Mouse (Mus musculus) hindbrain, postnatal 0 days (tissue): ENCODE measurements at regions not wholly inside any gene's neighbourhood (a gene's known extent, or its start where the extent isn't known, plus 50 kb on each side); places are given as distances from the start of the nearest gene placed in this dataset.

Experiments used
- ATAC-seq: fragments of 200-750 bp; cut with Nextera tagmentation; 2 replicates; pipeline ENCODE4 v1.8.0; 2017; ENCODE audit warnings: mild to moderate bottlenecking, moderate TSS enrichment, moderate library complexity
- DNase-seq: peaks from one replicate; pipeline ENCODE4 v3.0.0-alpha.2; 2015; ENCODE audit warnings: low spot score
- H3K27ac ChIP-seq: fragments of 300-500 bp; sonication (generic); 2 replicates; pipeline ENCODE4 v1.5.1; 2014; ENCODE audit warnings: mild to moderate bottlenecking
- H3K27me3 ChIP-seq: fragments of 300-500 bp; sonication (generic); 2 replicates; pipeline ENCODE4 v1.6.1; 2014; ENCODE audit warnings: low read length, mixed read lengths; ENCODE audit not compliant: insufficient read depth
- H3K36me3 ChIP-seq: fragments of 300-500 bp; sonication (generic); 2 replicates; pipeline ENCODE4 v1.6.1; 2014; ENCODE audit warnings: low read length, mixed read lengths; ENCODE audit not compliant: insufficient read depth
- H3K4me1 ChIP-seq: fragments of 300-500 bp; sonication (generic); 2 replicates; pipeline ENCODE4 v1.6.1; 2014; ENCODE audit warnings: antibody characterized with exemption, low read length, mixed read lengths; ENCODE audit not compliant: insufficient read depth
- H3K4me2 ChIP-seq: fragments of 300-500 bp; sonication (generic); 2 replicates; pipeline ENCODE4 v1.6.1; 2014; ENCODE audit warnings: low read depth, mild to moderate bottlenecking, low read length, moderate library complexity, mixed read lengths
- H3K4me3 ChIP-seq: fragments of 300-500 bp; sonication (generic); 2 replicates; pipeline ENCODE4 v1.5.1; 2014; ENCODE audit warnings: low read length
- H3K9ac ChIP-seq: fragments of 300-500 bp; sonication (generic); replicated peaks from 2 replicates; pipeline ENCODE4 v1.6.1; 2014; ENCODE audit warnings: mild to moderate bottlenecking, low read length, moderate library complexity, mixed read lengths
- H3K9me3 ChIP-seq: fragments of 300-500 bp; sonication (generic); 2 replicates; pipeline ENCODE4 v1.6.1; 2016; ENCODE audit warnings: low read length, mixed read lengths
- CTCF ChIP-seq: IDR thresholded peaks from 2 replicates; pipeline ENCODE4 v1.5.1; 2016; ENCODE audit warnings: antibody characterized with exemption, control low read depth, low read depth
- WGBS: fragments of 180-500 bp; shearing (Covaris S2); extraction: QIAGEN DNeasy Blood & Tissue Kit; methylation state at CpG from one replicate; pipeline ENCODE4 v1.1.7; 2014; 5-methylcytosine and 5-hydroxymethylcytosine counted together

DNA sequence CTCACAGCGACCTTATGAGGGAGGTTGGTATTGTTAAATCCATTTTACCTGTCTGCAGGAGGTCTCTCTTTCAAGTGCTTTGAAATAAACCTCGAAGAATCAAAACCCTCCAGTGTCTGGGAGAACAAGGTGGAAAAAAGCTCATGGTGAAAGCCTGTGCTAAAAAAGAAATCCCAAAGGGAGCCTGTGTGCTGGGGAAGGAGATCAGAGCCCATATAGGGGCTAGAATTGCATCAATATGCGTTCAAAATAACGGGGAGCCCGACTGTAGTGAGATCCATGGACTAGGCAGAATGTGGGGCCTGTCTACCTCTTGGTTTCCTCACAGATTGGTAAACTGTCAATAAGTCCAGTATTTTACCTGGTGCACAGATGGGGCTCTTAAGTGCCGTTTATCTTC, 113.6 kb upstream of the Ube2e3 start:
- ATAC-seq: no peak
- Histone ChIP-seq H3K9ac (no peak overlapping the region), H3K9me3 (no peaks in the 10 kb centered on the region), H3K27me3 (no peaks in the 10 kb centered on the region), H3K36me3 (no peaks in the 10 kb centered on the region), H3K4me2 (no peak overlapping the region), H3K4me1 (no peaks in the 10 kb centered on the region), H3K27ac (no peak overlapping the region), H3K4me3 (no peak overlapping the region)
- WGBS: 64% methylated on average over 6 of the region's 6 CpGs
- no peak for TF ChIP-seq CTCF
- no peak for DNase-seq

DNA sequence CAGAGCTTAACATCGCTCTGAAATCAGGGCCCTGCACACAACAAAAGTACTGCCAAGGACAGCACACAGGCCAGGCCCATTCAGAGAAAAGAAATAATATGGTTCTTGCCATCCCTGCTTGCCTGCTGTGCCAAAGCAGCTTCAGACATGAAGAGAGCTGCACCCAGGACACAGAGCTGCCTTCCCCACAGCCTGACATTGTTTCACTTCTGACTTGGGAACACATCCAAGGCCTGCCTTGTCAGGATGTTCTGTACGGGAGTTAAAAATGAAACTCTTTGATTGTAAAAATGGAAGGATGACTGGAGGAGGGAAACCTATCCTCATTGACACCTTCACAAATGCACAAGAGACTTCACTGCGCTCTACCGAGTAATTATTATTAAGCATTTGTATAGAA, 114.0 kb upstream of the Ube2e3 start:
- Histone ChIP-seq H3K9ac (no peak overlapping the region), H3K27me3 (no peaks in the 10 kb centered on the region), H3K9me3 (no peaks in the 10 kb centered on the region), H3K4me1 (no peaks in the 10 kb centered on the region), H3K4me2 (no peak overlapping the region), H3K4me3 (no peak overlapping the region), H3K27ac (no peak overlapping the region), H3K36me3 (no peaks in the 10 kb centered on the region)
- WGBS: 48% methylated on average over 4 of the region's 4 CpGs
- TF ChIP-seq CTCF: no peak
- no peak for DNase-seq
- no peak for ATAC-seq

GRCm38 (mm10) chr2:78730161-78730560, 137.8 kb upstream of the Ube2e3 start:
- no peak for ATAC-seq
- DNase-seq: no peak
- no peak overlapping the region for H3K4me3 ChIP-seq
- no peak for TF ChIP-seq CTCF
- no peak overlapping the region for H3K27ac ChIP-seq
- no peaks in the 10 kb centered on the region for H3K36me3 ChIP-seq
- H3K4me2 ChIP-seq: no peak overlapping the region
- H3K4me1 ChIP-seq: no peaks in the 10 kb centered on the region
- H3K9ac ChIP-seq: no peak overlapping the region
- H3K27me3 ChIP-seq: no peaks in the 10 kb centered on the region
- no peaks in the 10 kb centered on the region for H3K9me3 ChIP-seq
- WGBS: 84% methylated on average over 6 of the region's 6 CpGs

GRCm38 (mm10) chr2:78726060-78726459, 141.9 kb upstream of the Ube2e3 start:
- Histone ChIP-seq H3K9ac (no peak overlapping the region), H3K36me3 (no peaks in the 10 kb centered on the region), H3K4me3 (no peak overlapping the region), H3K9me3 (no peaks in the 10 kb centered on the region), H3K4me1 (no peaks in the 10 kb centered on the region), H3K27me3 (no peaks in the 10 kb centered on the region), H3K27ac (no peak overlapping the region), H3K4me2 (no peak overlapping the region)
- DNase-seq (no peak), ATAC-seq (no peak)
- 91% methylated on average over 7 of the region's 7 CpGs for WGBS
- no peak for TF ChIP-seq CTCF

- no peak overlapping the region for H3K9ac ChIP-seq
- no peaks in the 10 kb centered on the region for H3K36me3 ChIP-seq
- no peak overlapping the region for H3K27ac ChIP-seq
- 56% methylated on average over 2 of the region's 2 CpGs for WGBS
- no peak for DNase-seq
- ATAC-seq: no peak
- no peaks in the 10 kb centered on the region for H3K27me3 ChIP-seq
- H3K4me3 ChIP-seq: no peak overlapping the region
- no peaks in the 10 kb centered on the region for H3K9me3 ChIP-seq
- no peak overlapping the region for H3K4me2 ChIP-seq
- TF ChIP-seq CTCF: no peak
- no peaks in the 10 kb centered on the region for H3K4me1 ChIP-seq
These were observed 143.5 kb upstream of the Ube2e3 start for GRCm38 (mm10) chr2:78724416-78724815.

DNA sequence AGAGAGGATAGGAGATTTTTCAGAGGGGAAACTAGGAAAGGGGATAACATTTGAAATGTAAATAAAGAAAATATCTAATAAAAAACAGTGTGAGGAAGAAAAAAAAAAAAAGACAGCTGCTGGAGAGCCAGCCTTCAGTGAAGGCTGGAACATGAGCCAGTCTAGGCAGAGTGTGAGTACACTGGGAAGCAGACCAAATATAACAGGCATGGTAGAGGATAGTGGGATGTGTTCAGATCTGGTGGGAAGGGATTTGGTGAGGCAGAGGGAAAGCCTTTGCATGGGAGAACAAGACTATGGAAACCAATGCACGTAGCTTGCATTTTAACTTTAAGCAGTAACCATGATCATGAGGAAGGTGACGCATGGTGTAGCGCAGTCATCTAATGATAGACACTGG, 144.5 kb upstream of the Ube2e3 start:
- Histone ChIP-seq H3K4me2 (no peak overlapping the region), H3K27me3 (no peaks in the 10 kb centered on the region), H3K4me3 (no peak overlapping the region), H3K36me3 (no peaks in the 10 kb centered on the region), H3K27ac (no peak overlapping the region), H3K9me3 (no peaks in the 10 kb centered on the region), H3K9ac (no peak overlapping the region), H3K4me1 (no peaks in the 10 kb centered on the region)
- WGBS: 98% methylated on average over 3 of the region's 3 CpGs
- ATAC-seq: no peak
- DNase-seq: no peak
- TF ChIP-seq CTCF: no peak

GRCm38 (mm10) chr2:78722739-78723138, 145.2 kb upstream of the Ube2e3 start:
- H3K4me1 ChIP-seq: no peaks in the 10 kb centered on the region
- no peak for DNase-seq

GRCm38 (mm10) chr2:78718550-78718949, 149.4 kb upstream of the Ube2e3 start:
- H3K36me3 ChIP-seq: no peaks in the 10 kb centered on the region
- H3K4me2 ChIP-seq: no peak overlapping the region
- H3K9me3 ChIP-seq: no peaks in the 10 kb centered on the region
- H3K4me1 ChIP-seq: no peaks in the 10 kb centered on the region
- no peaks in the 10 kb centered on the region for H3K27me3 ChIP-seq
- ATAC-seq: no peak
- H3K27ac ChIP-seq: no peak overlapping the region
- H3K9ac ChIP-seq: no peak overlapping the region
- 43% methylated on average over 1 of the region's 1 CpGs for WGBS
- no peak for DNase-seq
- no peak overlapping the region for H3K4me3 ChIP-seq
- no peak for TF ChIP-seq CTCF

More at GRCm38 (mm10) chr2:78722739-78723138, 145.2 kb upstream of the Ube2e3 start:
- no peak for TF ChIP-seq CTCF
- H3K27ac ChIP-seq: no peak overlapping the region
- ATAC-seq: no peak
- H3K4me2 ChIP-seq: no peak overlapping the region
- no peaks in the 10 kb centered on the region for H3K36me3 ChIP-seq
- H3K9ac ChIP-seq: no peak overlapping the region
- WGBS: 91% methylated on average over 6 of the region's 6 CpGs
- H3K4me3 ChIP-seq: no peak overlapping the region
- H3K9me3 ChIP-seq: no peaks in the 10 kb centered on the region
- no peaks in the 10 kb centered on the region for H3K27me3 ChIP-seq
